Mouse (Mus musculus) heart, embryonic 12.5 days (tissue): Measurements from ENCODE around the gene Hirip3. TPM values are rescaled to one million over a fixed set of nuclear protein-coding genes. Genes with fewer than 3 reads are reported as not detected.

Experiments
- ATAC-seq: fragments of 200-750 bp; cut with Nextera tagmentation; 2 replicates; pipeline ENCODE4 v1.8.0; 2017; ENCODE audit warnings: moderate TSS enrichment, moderate library complexity; ENCODE audit not compliant: insufficient number of reproducible peaks, low FRiP score
- H3K27ac ChIP-seq: fragments of 300-500 bp; sonication (generic); 2 replicates; pipeline ENCODE4 v1.5.1; 2016; ENCODE audit warnings: mild to moderate bottlenecking, moderate library complexity; ENCODE audit not compliant: poor library complexity, severe bottlenecking
- H3K27me3 ChIP-seq: fragments of 300-500 bp; sonication (generic); replicated peaks from 2 replicates; pipeline ENCODE4 v1.6.1; 2016; ENCODE audit warnings: mild to moderate bottlenecking, moderate library complexity
- H3K36me3 ChIP-seq: fragments of 300-500 bp; sonication (generic); 2 replicates; pipeline ENCODE4 v1.6.1; 2016; ENCODE audit warnings: mild to moderate bottlenecking, moderate library complexity
- H3K4me1 ChIP-seq: fragments of 300-500 bp; sonication (generic); replicated peaks from 2 replicates; pipeline ENCODE4 v1.6.1; 2016; ENCODE audit warnings: mild to moderate bottlenecking
- H3K4me2 ChIP-seq: fragments of 300-500 bp; sonication (generic); 2 replicates; pipeline ENCODE4 v1.6.1; 2016; ENCODE audit warnings: mild to moderate bottlenecking, moderate library complexity
- H3K4me3 ChIP-seq: fragments of 300-500 bp; sonication (generic); 2 replicates; pipeline ENCODE4 v1.5.1; 2016; ENCODE audit warnings: mild to moderate bottlenecking
- H3K9ac ChIP-seq: fragments of 300-500 bp; sonication (generic); 2 replicates; pipeline ENCODE4 v1.6.1; 2016; ENCODE audit warnings: mild to moderate bottlenecking, moderate library complexity
- H3K9me3 ChIP-seq: fragments of 300-500 bp; sonication (generic); replicated peaks from 2 replicates; pipeline ENCODE4 v1.6.1; 2016; ENCODE audit warnings: mild to moderate bottlenecking, moderate library complexity
- WGBS: fragments of 180-500 bp; shearing (Covaris S2); methylation state at CpG from one replicate; pipeline ENCODE4 v1.1.7; 2016; 5-methylcytosine and 5-hydroxymethylcytosine counted together
- polyA plus RNA-seq: library from polyadenylated mRNA; unstranded; fragments of >200 nt; fragmentation: Nextera tagmentation; extraction: Ambion mirVana; gene quantifications from 2 replicates; pipeline ENCODE4 v1.2.1, GENCODE M21; 2016

Gene Hirip3
- polyA plus RNA-seq, result 18.0 and 22.5 TPM in 2 replicates

DNA sequence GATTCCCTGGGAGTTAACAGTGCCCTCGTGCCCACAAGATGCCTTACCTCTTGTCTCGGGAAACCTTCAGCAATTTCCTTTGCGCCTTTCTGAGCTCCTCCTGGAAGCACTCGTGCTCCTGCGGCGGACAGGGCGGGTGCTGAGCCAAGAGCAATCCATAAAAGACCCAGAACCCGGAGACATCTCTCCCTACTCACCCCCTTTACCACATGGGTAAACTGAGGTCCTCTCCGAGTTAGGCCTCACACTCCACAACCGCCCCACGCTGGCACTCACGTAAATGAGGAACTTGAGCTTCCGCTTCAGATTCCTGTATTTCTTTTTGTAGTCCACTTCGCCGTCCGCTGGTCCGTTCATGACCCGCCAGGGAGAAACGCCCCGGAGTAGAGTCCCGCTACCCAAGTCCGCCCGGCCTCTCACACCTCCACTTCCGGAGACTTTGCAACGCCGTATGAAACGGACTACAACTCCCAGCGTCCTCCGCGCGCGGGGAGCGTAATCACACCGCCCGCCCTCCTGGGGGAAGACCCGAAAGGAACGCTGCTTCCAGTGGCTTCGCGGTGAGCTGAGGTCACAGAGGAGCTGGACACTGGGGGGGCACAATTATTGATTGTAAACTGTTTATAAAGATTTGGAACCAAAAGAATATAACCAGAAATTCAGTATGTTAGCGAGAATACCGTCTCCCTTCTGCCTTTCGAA is at the start of gene Hirip3:
TSS of gene Hirip3 (plus strand) at position 544 of the 702 bp plus-strand sequence.
- Histone ChIP-seq H3K9me3 (no peaks in the 10 kb centered on the region), H3K9ac (peak within 1 kb of the TSS; percentile 79), H3K27me3 (no peaks in the 10 kb centered on the region), H3K27ac (peak within 1 kb of the TSS; percentile 59), H3K36me3 (peaks cover 67% of the 10 kb centered on the region), H3K4me3 (peak within 1 kb of the TSS; percentile 66), H3K4me2 (peak within 1 kb of the TSS; percentile 93), H3K4me1 (peaks cover 26% of the 10 kb centered on the region)
- peak; percentile 91 for ATAC-seq
- 2% methylated on average over 42 of the region's 42 CpGs for WGBS

DNA sequence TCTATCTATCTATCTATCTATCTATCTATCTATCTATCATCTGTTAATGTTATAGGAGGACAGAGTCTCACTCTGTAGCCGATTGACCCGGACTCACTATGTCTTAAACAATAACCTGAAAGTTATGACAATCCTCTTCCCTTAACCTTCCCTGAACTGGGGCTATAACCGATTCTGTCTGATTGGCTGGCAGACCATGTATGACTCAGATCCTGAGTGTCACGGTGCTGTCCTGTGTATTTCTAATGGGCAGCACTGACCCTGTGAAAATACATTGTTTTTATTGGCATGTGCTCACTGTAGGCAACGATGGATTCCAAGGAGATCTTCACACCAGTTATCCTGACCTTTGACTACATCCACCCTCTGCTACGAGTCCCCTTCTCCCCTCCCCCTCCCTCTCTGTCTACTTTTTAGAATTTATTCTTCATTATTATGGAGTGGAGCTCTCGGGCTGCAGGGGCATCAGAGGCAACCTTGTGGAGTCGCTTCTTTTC is 46.0 kb upstream of the Hirip3 start:
- WGBS, result 64% methylated on average over 8 of the region's 8 CpGs
- no peak overlapping the region for H3K27ac ChIP-seq
- 0 out of 2 replicates have a peak, but pooled peaks cover 8% of the 10 kb centered on the region for H3K27me3 ChIP-seq
- H3K36me3 ChIP-seq, result no peaks in the 10 kb centered on the region
- ATAC-seq, result no peak
- no peaks in the 10 kb centered on the region for H3K4me1 ChIP-seq
- no peak overlapping the region for H3K4me3 ChIP-seq
- H3K9me3 ChIP-seq, result no peaks in the 10 kb centered on the region
- no peak overlapping the region for H3K4me2 ChIP-seq
- no peak overlapping the region for H3K9ac ChIP-seq

DNA sequence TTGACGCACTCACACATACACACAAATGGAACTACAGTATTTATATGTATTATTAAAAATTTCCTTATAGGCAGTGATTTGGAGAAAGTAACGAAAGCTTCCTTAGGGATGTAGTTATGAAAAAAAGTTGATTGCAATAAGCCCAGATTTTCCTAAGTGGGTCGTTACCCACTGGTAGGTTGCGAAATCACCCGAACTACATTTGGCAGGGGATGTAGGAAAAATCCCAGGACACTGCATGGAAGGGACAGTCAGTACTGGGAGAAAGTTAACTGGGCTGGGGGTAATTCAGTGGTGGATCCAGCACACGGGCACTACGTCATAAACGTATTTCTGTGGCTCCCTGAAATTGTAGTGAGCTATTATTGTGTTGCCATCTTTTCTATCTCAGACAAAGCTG is 45.3 kb upstream of the Hirip3 start:
- WGBS, result 80% methylated on average over 8 of the region's 8 CpGs
- Histone ChIP-seq H3K9me3 (no peaks in the 10 kb centered on the region), H3K4me2 (no peak overlapping the region), H3K36me3 (no peaks in the 10 kb centered on the region), H3K9ac (no peak overlapping the region), H3K4me1 (no peaks in the 10 kb centered on the region), H3K27ac (no peak overlapping the region), H3K4me3 (no peak overlapping the region), H3K27me3 (0 out of 2 replicates have a peak, but pooled peaks cover 8% of the 10 kb centered on the region)
- no peak for ATAC-seq

DNA sequence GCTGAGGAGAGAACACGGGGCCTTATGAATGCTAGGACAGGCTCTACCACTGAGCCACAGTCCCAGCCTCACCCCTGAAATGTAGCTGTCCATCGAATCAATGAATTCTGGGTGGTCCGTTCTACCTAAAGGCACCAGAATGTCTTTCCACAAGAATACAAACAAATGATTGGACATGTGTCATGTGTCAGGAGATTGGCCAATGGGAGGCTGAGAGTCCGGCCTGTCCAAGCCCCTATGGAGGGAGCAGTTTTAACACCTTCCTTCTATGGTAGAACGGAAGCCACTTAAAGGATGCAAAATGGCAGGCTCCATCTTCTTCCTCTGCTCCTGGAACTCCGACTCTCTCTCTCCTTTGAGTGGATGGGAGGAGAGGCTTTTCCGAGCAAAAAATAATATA is 44.2 kb upstream of the Hirip3 start:
- no peak overlapping the region for H3K9ac ChIP-seq
- H3K27me3 ChIP-seq, result peaks cover 8% of the 10 kb centered on the region
- H3K27ac ChIP-seq, result no peak overlapping the region
- 0 out of 2 replicates have a peak, but pooled peaks cover 6% of the 10 kb centered on the region for H3K4me1 ChIP-seq
- no peak overlapping the region for H3K4me3 ChIP-seq
- no peaks in the 10 kb centered on the region for H3K9me3 ChIP-seq
- WGBS, result 77% methylated on average over 7 of the region's 7 CpGs
- H3K4me2 ChIP-seq, result no peak overlapping the region
- ATAC-seq, result no peak
- no peaks in the 10 kb centered on the region for H3K36me3 ChIP-seq

DNA sequence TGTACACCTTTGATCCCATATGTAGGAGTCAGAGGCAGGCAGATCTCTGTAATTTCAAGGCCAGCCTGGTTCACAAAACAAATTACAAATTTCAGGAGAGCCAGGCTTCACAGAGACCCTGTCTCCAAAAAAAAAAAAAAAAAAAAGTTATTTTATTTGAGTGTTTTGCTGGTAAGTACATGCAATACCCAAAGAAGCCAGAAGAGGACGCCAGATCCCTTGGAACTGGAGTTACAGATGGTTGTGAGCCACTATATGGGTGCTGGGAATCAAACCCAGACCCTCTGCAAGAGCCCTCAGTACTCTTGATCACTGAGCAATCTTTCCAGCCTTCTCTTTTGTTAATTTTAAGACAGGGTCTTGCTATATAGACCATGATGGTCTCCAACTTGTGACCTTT is 43.0 kb upstream of the Hirip3 start:
- Histone ChIP-seq H3K27me3 (peaks cover 17% of the 10 kb centered on the region), H3K4me2 (no peak overlapping the region), H3K4me3 (no peak overlapping the region), H3K4me1 (peaks cover 15% of the 10 kb centered on the region), H3K27ac (no peak overlapping the region), H3K9me3 (no peaks in the 10 kb centered on the region), H3K36me3 (no peaks in the 10 kb centered on the region), H3K9ac (no peak overlapping the region)
- WGBS, result 33% methylated on average over 1 of the region's 1 CpGs
- ATAC-seq, result no peak

DNA sequence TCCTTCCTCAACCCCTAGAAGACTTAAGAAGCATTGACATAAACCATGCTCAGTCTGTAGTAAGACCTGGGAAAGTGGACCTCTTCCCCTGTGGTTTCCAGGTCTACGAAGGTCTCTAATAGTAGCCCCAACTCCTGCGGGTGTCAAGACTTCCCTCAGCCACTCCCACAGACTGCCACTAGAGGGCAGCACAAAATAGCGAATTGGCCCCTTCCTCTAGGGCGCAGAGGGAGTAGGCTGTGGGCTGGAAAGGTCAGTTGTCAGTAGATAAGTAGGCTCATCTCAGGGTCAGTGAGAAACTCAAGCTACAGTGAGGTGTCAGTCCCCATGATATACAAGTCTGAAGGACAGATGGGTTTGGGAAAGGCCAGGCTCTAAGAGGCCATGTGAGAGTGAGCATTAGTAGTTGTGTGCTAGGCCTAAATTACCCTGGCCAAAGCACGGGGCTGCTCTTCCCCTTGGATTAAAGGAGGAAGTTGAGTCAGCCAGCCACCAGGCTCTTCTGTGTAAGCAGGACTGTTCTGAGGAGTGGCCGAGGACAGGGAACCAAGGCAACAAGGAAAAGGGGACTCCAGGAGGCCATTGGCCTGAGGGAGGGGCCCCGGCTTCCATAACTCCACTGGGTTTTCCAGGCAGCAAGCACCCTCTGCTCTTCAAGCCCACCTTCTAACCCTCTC is 39.8 kb upstream of the Hirip3 start:
- ATAC-seq, result peak; percentile 43
- WGBS, result 19% methylated on average over 7 of the region's 7 CpGs
- Histone ChIP-seq H3K27ac (no peak overlapping the region), H3K36me3 (no peaks in the 10 kb centered on the region), H3K4me3 (no peak overlapping the region), H3K4me2 (no peak overlapping the region), H3K9ac (no peak overlapping the region), H3K9me3 (no peaks in the 10 kb centered on the region), H3K4me1 (peaks cover 15% of the 10 kb centered on the region), H3K27me3 (peaks cover 45% of the 10 kb centered on the region)

DNA sequence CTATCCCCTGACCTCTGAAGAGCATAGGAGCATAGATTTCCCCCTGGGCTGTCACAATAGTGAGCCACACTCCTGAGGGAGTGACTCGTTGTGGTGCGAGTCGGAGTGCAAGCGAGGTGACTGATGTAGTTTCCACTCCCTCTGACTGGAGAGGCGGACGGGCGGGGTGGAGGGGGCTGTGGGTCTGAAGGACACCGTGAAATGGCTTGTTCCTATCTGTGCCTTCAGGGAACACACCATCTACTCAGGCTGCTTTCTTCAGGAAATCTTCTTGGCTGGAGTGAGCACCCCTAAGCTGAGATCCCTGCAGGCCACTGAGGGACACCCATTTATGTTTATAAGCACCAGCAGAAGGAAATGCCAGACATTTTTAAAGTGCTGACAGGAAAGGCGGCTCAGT is 39.0 kb upstream of the Hirip3 start:
- no peak overlapping the region for H3K27ac ChIP-seq
- WGBS, result 6% methylated on average over 9 of the region's 9 CpGs
- H3K36me3 ChIP-seq, result no peaks in the 10 kb centered on the region
- H3K4me2 ChIP-seq, result peak overlapping the region; percentile 64
- H3K9me3 ChIP-seq, result no peaks in the 10 kb centered on the region
- peaks cover 15% of the 10 kb centered on the region for H3K4me1 ChIP-seq
- ATAC-seq, result no peak
- peak overlapping the region; percentile 33 for H3K4me3 ChIP-seq
- peaks cover 53% of the 10 kb centered on the region for H3K27me3 ChIP-seq
- H3K9ac ChIP-seq, result 0 out of 2 replicates have a peak overlapping the region, but pooled peaks have one; percentile 2

DNA sequence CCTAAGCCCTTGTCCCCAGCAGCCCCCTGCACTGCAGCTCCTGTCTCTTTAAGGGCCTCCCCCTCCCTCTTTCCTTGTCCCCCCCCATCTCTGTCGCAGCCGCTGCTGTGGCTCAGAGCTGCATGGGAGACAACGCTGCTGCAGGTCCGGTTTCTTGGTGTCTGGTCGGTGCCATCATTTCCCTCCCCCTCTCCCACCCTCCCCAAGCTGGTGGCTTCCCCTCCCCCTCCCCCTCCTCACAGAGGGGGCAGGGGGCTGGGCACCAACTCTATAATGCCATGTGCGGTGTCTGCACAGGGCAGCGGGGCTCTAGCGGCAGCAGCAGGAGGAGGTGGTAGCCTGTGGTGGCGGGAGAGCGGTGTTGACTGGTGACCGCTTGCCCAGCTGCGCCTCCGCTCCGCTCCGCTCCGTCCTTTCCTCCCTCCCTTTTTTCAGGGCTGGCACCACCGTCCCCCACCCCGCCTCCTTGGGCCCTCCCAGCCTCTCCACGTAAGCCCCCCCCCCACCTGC is 38.5 kb upstream of the Hirip3 start:
- 3% methylated on average over 13 of the region's 19 CpGs for WGBS
- peaks cover 15% of the 10 kb centered on the region for H3K4me1 ChIP-seq
- 0 out of 2 replicates have a peak overlapping the region, but pooled peaks have one; percentile 2 for H3K9ac ChIP-seq
- H3K4me3 ChIP-seq, result peak overlapping the region; percentile 33
- H3K27me3 ChIP-seq, result peaks cover 55% of the 10 kb centered on the region
- no peaks in the 10 kb centered on the region for H3K36me3 ChIP-seq
- H3K4me2 ChIP-seq, result peak overlapping the region; percentile 64
- no peak for ATAC-seq
- H3K27ac ChIP-seq, result no peak overlapping the region
- no peaks in the 10 kb centered on the region for H3K9me3 ChIP-seq

DNA sequence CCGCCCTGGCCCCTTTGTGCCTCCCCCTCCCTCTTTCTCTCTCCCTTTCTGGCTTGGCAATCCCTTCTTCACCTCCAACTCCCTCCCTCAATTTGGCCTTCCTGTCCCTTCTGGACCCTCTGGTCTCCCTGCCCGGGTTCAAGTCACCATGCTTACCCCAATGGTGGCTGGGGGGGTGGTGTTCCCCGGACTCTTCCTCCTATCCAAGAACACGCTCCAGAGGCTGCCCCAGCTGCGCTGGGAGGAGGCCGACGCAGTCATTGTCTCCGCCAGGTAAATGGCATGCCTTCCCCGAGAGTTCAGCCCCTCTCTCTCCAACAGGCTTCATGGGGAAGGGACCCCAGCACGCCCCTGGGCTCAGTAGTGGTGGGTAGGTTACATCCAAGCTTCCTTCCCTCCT is 37.8 kb upstream of the Hirip3 start:
- 17% methylated on average over 9 of the region's 10 CpGs for WGBS
- H3K9me3 ChIP-seq, result no peaks in the 10 kb centered on the region
- no peaks in the 10 kb centered on the region for H3K36me3 ChIP-seq
- H3K9ac ChIP-seq, result no peak overlapping the region
- no peak for ATAC-seq
- no peak overlapping the region for H3K4me2 ChIP-seq
- H3K4me1 ChIP-seq, result peaks cover 15% of the 10 kb centered on the region
- H3K4me3 ChIP-seq, result no peak overlapping the region
- H3K27me3 ChIP-seq, result peaks cover 62% of the 10 kb centered on the region
- no peak overlapping the region for H3K27ac ChIP-seq

DNA sequence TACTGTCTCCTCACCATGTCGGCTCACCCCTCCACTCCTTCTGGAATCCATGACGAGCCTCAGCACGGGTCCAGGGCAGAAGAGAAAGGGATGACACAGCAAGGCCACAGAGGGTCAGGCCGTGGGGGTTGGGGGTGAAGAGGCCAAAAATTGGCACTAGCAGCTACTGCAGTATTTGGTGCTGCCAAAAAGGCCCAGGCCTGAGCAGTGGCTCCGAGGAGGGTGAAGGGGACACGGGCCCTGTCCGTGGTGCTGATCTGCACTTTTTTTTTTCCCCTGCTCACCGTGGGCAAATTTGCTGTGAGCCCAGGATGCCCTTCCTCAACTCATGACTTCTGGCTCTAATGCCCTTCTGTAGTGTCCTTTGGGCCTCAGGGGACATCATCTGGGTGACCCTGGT is 36.4 kb upstream of the Hirip3 start:
- Histone ChIP-seq H3K9ac (no peak overlapping the region), H3K4me3 (no peak overlapping the region), H3K27me3 (peaks cover 76% of the 10 kb centered on the region), H3K27ac (no peak overlapping the region), H3K9me3 (no peaks in the 10 kb centered on the region), H3K4me2 (no peak overlapping the region), H3K36me3 (no peaks in the 10 kb centered on the region), H3K4me1 (peaks cover 15% of the 10 kb centered on the region)
- WGBS, result 16% methylated on average over 8 of the region's 8 CpGs
- ATAC-seq, result no peak

DNA sequence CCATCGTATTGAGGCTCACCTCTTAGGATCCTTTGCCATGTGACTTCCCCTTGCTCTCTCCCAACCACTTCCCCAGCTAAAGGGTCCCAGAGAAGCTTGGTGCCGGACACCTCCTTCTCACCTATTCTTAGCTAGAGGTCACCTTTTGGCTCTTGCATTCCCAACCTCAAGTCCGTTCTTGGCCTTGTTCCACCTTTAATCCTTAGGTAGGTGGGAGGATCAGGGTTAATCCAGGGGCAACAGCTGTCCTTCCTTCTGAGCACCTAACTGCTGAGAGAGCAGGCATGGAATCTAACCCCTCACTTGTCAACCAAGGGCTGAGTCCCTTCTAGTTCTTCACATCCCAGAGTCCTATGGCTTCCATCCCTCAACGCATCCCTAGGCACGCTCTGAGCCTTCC is 35.8 kb upstream of the Hirip3 start:
- no peaks in the 10 kb centered on the region for H3K36me3 ChIP-seq
- ATAC-seq, result no peak
- H3K4me1 ChIP-seq, result peaks cover 15% of the 10 kb centered on the region
- no peak overlapping the region for H3K9ac ChIP-seq
- H3K27ac ChIP-seq, result no peak overlapping the region
- WGBS, result 60% methylated on average over 5 of the region's 5 CpGs
- peaks cover 82% of the 10 kb centered on the region for H3K27me3 ChIP-seq
- H3K4me3 ChIP-seq, result no peak overlapping the region
- no peaks in the 10 kb centered on the region for H3K9me3 ChIP-seq
- H3K4me2 ChIP-seq, result no peak overlapping the region
